Mouse (Mus musculus) regulatory T cell (primary cell): ENCODE measurements around the gene Gzmm.

Experiments used
- in situ Hi-C: fragments of 300-600 bp; cut with MboI, MseI; formaldehyde crosslinking; loops from one replicate; pipeline ENCODE4 v1.15.1; 2025; ENCODE audit warnings: high pct_unique_total_duplicates

Gzmm gene

GRCm38 (mm10) chr10:79723047-79723446 lies 34.2 kb downstream of the Gzmm start:
- in situ Hi-C loops = no loop called here

GRCm38 (mm10) chr10:79723692-79724091 lies 34.9 kb downstream of the Gzmm start:
- in situ Hi-C loops = no loop called here

- in situ Hi-C loops = no loop called here
Observed at GRCm38 (mm10) chr10:79726090-79726489, 37.3 kb downstream of the Gzmm start.

- in situ Hi-C loops = no loop called here
Observed at GRCm38 (mm10) chr10:79728323-79729249, 39.8 kb downstream of the Gzmm start.

- in situ Hi-C loops = no loop called here
Observed at GRCm38 (mm10) chr10:79729357-79729965, 40.6 kb downstream of the Gzmm start.

- in situ Hi-C loops = no loop called here
Observed at GRCm38 (mm10) chr10:79732500-79732899, 43.7 kb downstream of the Gzmm start.

- in situ Hi-C loops = no loop called here
Observed at GRCm38 (mm10) chr10:79733847-79734246, 45.0 kb downstream of the Gzmm start.

GRCm38 (mm10) chr10:79735361-79735760 lies 46.5 kb downstream of the Gzmm start:
- in situ Hi-C loops = no loop called here

GRCm38 (mm10) chr10:79736706-79737105 lies 47.9 kb downstream of the Gzmm start:
- in situ Hi-C loops = no loop called here

GRCm38 (mm10) chr10:79738259-79738658 lies 49.4 kb downstream of the Gzmm start:
- in situ Hi-C loops = no loop called here

GRCm38 (mm10) chr10:79739234-79739633 lies 50.4 kb downstream of the Gzmm start:
- in situ Hi-C loops = no loop called here

- in situ Hi-C loops = no loop called here
Observed at GRCm38 (mm10) chr10:79740863-79741262, 52.0 kb downstream of the Gzmm start.

- in situ Hi-C loops = no loop called here
Observed at GRCm38 (mm10) chr10:79743161-79743560, 54.3 kb downstream of the Gzmm start.

GRCm38 (mm10) chr10:79743650-79744365 lies 55.0 kb downstream of the Gzmm start:
- in situ Hi-C loops = no loop called here
